Mouse (Mus musculus) stomach, postnatal 0 days (tissue): ENCODE data around the gene Vwa5b2.

Source experiments
- CTCF ChIP-seq: IDR thresholded peaks from 2 replicates; pipeline ENCODE4 v1.5.1; 2016; ENCODE audit warnings: antibody characterized with exemption, low read depth, mild to moderate bottlenecking, moderate library complexity
- EP300 ChIP-seq: optimal IDR thresholded peaks from 2 replicates; pipeline ENCODE3; 2016; ENCODE audit warnings: antibody characterized with exemption

DNA sequence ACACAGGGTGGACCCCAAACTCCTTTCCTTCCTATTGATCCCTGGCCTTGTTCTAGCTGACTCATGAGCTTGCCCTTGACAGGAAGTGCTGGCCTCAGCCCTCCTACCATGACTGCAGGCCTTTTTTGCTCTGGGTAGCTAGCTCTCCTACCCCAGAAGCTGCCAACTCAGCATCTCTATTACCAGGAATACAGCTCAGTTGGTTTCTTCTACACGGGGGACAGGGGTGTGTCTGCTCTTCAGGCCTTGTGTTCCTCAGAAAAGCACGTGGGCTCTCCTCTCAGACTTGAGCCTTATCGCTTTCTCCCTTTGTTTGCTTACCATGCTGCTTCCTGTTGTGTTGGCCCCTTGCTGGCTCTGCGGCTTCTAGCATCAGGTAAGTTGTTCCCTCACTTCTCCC lies 48.8 kb upstream of the Vwa5b2 start:
- TF ChIP-seq CTCF (no peak), EP300 (no peak)
